Mouse (Mus musculus): Measurements from ENCODE around the gene Kcmf1. TPM values are rescaled to one million over a fixed set of nuclear protein-coding genes. Genes with fewer than 3 reads are reported as not detected.

Kcmf1 gene
- polyA plus RNA-seq, 1 experiment = 110 TPM

- H3K4me3 ChIP-seq = no peak overlapping the region
- H3K27me3 ChIP-seq (ENCODE audit: control insufficient read depth, insufficient read depth, insufficient read length) = no peaks in the 10 kb centered on the region
- H3ac ChIP-seq (ENCODE audit: control insufficient read depth, insufficient read length) = no peak overlapping the region
- H3K36me3 ChIP-seq (ENCODE audit: control insufficient read depth, insufficient read depth) = no peaks in the 10 kb centered on the region
- peak overlapping the region; percentile 32 for H3K4me2 ChIP-seq (ENCODE audit: low read depth)
- TF ChIP-seq MYOD1 (IDR thresholded peaks at IDR 0.05; ENCODE audit: control insufficient read depth in 1 of 3, insufficient read length in 2 of 3, low read depth in 2 of 3) (peak in 2 of 3 experiments; percentile 86 to 94), CEBPB (IDR thresholded peaks at IDR 0.05; ENCODE audit: insufficient read depth, poor library complexity, severe bottlenecking) (no peak), TCF12 (IDR thresholded peaks at IDR 0.05; ENCODE audit: insufficient read depth, poor library complexity, severe bottlenecking) (peak; percentile 47), TCF3 (IDR thresholded peaks at IDR 0.05; ENCODE audit: insufficient read length, low read depth) (peak; percentile 16), MYOG (IDR thresholded peaks at IDR 0.05; ENCODE audit: control insufficient read depth in 1 of 3, insufficient read depth in 1 of 3, insufficient read length in 2 of 3, low read depth in 2 of 3) (peak; percentile 31 to 97 (median 97)), REST (IDR thresholded peaks at IDR 0.05; ENCODE audit: insufficient read depth, insufficient read length) (no peak)
- no peaks in the 10 kb centered on the region for H3K79me2 ChIP-seq (ENCODE audit: control insufficient read depth, insufficient read depth)
Observed at GRCm38 (mm10) chr6:72810248-72810647, 89.5 kb downstream of the Kcmf1 start.

- TF ChIP-seq POLR2AphosphoS2 (IDR thresholded peaks at IDR 0.05; ENCODE audit: insufficient read length, low read depth) = no peak
- TF ChIP-seq USF1 (IDR thresholded peaks at IDR 0.05; ENCODE audit: low read depth) = peak; percentile 53
- TF ChIP-seq MYOD1 (IDR thresholded peaks at IDR 0.05; ENCODE audit: control insufficient read depth in 1 of 3, insufficient read length in 2 of 3, low read depth in 2 of 3) = peak in 1 of 3 experiments; percentile 33
- TF ChIP-seq MYOG (IDR thresholded peaks at IDR 0.05; ENCODE audit: control insufficient read depth in 1 of 3, insufficient read depth in 1 of 3, insufficient read length in 2 of 3, low read depth in 2 of 3) = peak in 1 of 3 experiments; percentile 41
- TF ChIP-seq SRF (IDR thresholded peaks at IDR 0.05; ENCODE audit: control insufficient read depth, insufficient read length, low read depth) = no peak
- H3K79me2 ChIP-seq (ENCODE audit: control insufficient read depth, insufficient read depth) = no peaks in the 10 kb centered on the region
- H3K36me3 ChIP-seq (ENCODE audit: control insufficient read depth, insufficient read depth) = no peaks in the 10 kb centered on the region
- H3K4me2 ChIP-seq (ENCODE audit: low read depth) = peak overlapping the region; percentile 32
- no peak overlapping the region for H3K4me3 ChIP-seq
- H3K27me3 ChIP-seq (ENCODE audit: control insufficient read depth, insufficient read depth, insufficient read length) = no peaks in the 10 kb centered on the region
- no peak overlapping the region for H3ac ChIP-seq (ENCODE audit: control insufficient read depth, insufficient read length)
Observed at GRCm38 (mm10) chr6:72809522-72810149, 90.1 kb downstream of the Kcmf1 start.

GRCm38 (mm10) chr6:72808342-72808741 is 91.4 kb downstream of the Kcmf1 start:
- TF ChIP-seq CEBPB (IDR thresholded peaks at IDR 0.05; ENCODE audit: insufficient read depth, poor library complexity, severe bottlenecking) (no peak), TCF3 (IDR thresholded peaks at IDR 0.05; ENCODE audit: insufficient read length, low read depth) (no peak), MAX (IDR thresholded peaks at IDR 0.05; ENCODE audit: low read depth) (no peak), USF1 (IDR thresholded peaks at IDR 0.05; ENCODE audit: low read depth) (no peak), REST (IDR thresholded peaks at IDR 0.05; ENCODE audit: insufficient read depth, insufficient read length) (no peak), MYOG (IDR thresholded peaks at IDR 0.05; ENCODE audit: control insufficient read depth in 1 of 3, insufficient read depth in 1 of 3, insufficient read length in 2 of 3, low read depth in 2 of 3) (no peak)

DNA sequence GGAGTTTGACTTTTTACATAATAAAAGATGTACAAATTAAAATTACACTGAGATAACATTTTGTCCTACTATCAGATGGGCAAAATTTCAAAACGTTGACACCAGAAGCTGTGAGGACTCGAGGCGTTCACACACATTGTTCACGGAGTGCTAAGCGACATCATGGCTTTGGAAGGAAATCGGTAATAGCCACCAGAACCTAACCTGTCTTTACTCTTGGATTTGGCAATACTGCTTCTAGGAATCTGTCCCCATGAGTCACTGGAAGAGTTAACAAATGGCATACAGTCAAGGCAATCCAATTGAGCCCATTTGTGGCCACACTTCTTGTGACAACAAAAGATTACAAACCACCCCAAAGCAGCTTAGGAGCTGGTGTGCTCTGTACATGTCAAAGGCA is 96.1 kb downstream of the Kcmf1 start:
- TF ChIP-seq CEBPB (IDR thresholded peaks at IDR 0.05; ENCODE audit: insufficient read depth, poor library complexity, severe bottlenecking) = no peak
- no peak for TF ChIP-seq POLR2A (IDR thresholded peaks at IDR 0.05; ENCODE audit: insufficient read length, low read depth)
- no peak for TF ChIP-seq MYOD1 (IDR thresholded peaks at IDR 0.05; ENCODE audit: control insufficient read depth in 1 of 3, insufficient read length in 2 of 3, low read depth in 2 of 3)
- TF ChIP-seq POLR2AphosphoS2 (IDR thresholded peaks at IDR 0.05; ENCODE audit: insufficient read length, low read depth) = no peak
- no peak for TF ChIP-seq TCF12 (IDR thresholded peaks at IDR 0.05; ENCODE audit: insufficient read depth, poor library complexity, severe bottlenecking)
- TF ChIP-seq REST (IDR thresholded peaks at IDR 0.05; ENCODE audit: insufficient read depth, insufficient read length) = no peak
- no peak for TF ChIP-seq SRF (IDR thresholded peaks at IDR 0.05; ENCODE audit: control insufficient read depth, insufficient read length, low read depth)
- TF ChIP-seq E2F4 (IDR thresholded peaks at IDR 0.05; ENCODE audit: insufficient read depth) = no peak
- no peak for TF ChIP-seq MYOG (IDR thresholded peaks at IDR 0.05; ENCODE audit: control insufficient read depth in 1 of 3, insufficient read depth in 1 of 3, insufficient read length in 2 of 3, low read depth in 2 of 3)
- TF ChIP-seq TCF3 (IDR thresholded peaks at IDR 0.05; ENCODE audit: insufficient read length, low read depth) = no peak
- TF ChIP-seq USF1 (IDR thresholded peaks at IDR 0.05; ENCODE audit: low read depth) = no peak
- TF ChIP-seq MAX (IDR thresholded peaks at IDR 0.05; ENCODE audit: low read depth) = no peak
- Histone ChIP-seq H3K36me3 (ENCODE audit: control insufficient read depth, insufficient read depth) (no peaks in the 10 kb centered on the region), H3K4me2 (ENCODE audit: low read depth) (no peak overlapping the region), H3ac (ENCODE audit: control insufficient read depth, insufficient read length) (no peak overlapping the region), H3K27me3 (ENCODE audit: control insufficient read depth, insufficient read depth, insufficient read length) (no peaks in the 10 kb centered on the region), H3K79me2 (ENCODE audit: control insufficient read depth, insufficient read depth) (no peaks in the 10 kb centered on the region), H3K4me3 (no peak overlapping the region)

More at GRCm38 (mm10) chr6:72808342-72808741, 91.4 kb downstream of the Kcmf1 start:
- Histone ChIP-seq H3K27me3 (ENCODE audit: control insufficient read depth, insufficient read depth, insufficient read length) (no peaks in the 10 kb centered on the region), H3K4me3 (no peak overlapping the region), H3K36me3 (ENCODE audit: control insufficient read depth, insufficient read depth) (no peaks in the 10 kb centered on the region), H3ac (ENCODE audit: control insufficient read depth, insufficient read length) (no peak overlapping the region), H3K4me2 (ENCODE audit: low read depth) (no peak overlapping the region), H3K79me2 (ENCODE audit: control insufficient read depth, insufficient read depth) (no peaks in the 10 kb centered on the region)

DNA sequence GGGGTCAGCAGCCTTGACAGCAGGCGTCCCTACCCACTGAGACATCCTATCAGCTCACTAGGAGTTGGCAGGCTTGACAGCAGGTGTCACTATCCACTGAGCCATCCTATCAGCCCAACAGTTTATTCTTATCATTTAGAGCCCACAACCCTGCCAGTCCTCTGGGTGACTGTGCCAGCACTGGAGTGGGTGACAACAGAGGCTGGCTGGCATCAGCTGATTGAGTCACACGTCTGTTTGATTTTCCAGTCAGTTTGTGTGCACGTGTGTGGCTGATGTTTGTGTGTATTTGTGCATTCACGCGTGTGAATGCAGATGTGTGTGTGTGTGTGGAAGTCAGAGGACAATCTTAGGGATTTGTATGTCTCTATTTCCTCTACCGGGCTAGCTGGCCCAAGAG is 97.7 kb downstream of the Kcmf1 start:
- TF ChIP-seq MAX (IDR thresholded peaks at IDR 0.05; ENCODE audit: low read depth) (no peak), POLR2AphosphoS2 (IDR thresholded peaks at IDR 0.05; ENCODE audit: insufficient read length, low read depth) (no peak), MYOG (IDR thresholded peaks at IDR 0.05; ENCODE audit: control insufficient read depth in 1 of 3, insufficient read depth in 1 of 3, insufficient read length in 2 of 3, low read depth in 2 of 3) (no peak), CEBPB (IDR thresholded peaks at IDR 0.05; ENCODE audit: insufficient read depth, poor library complexity, severe bottlenecking) (no peak), SRF (IDR thresholded peaks at IDR 0.05; ENCODE audit: control insufficient read depth, insufficient read length, low read depth) (no peak), USF1 (IDR thresholded peaks at IDR 0.05; ENCODE audit: low read depth) (no peak), REST (IDR thresholded peaks at IDR 0.05; ENCODE audit: insufficient read depth, insufficient read length) (no peak), POLR2A (IDR thresholded peaks at IDR 0.05; ENCODE audit: insufficient read length, low read depth) (no peak), E2F4 (IDR thresholded peaks at IDR 0.05; ENCODE audit: insufficient read depth) (no peak), MYOD1 (IDR thresholded peaks at IDR 0.05; ENCODE audit: control insufficient read depth in 1 of 3, insufficient read length in 2 of 3, low read depth in 2 of 3) (no peak), TCF3 (IDR thresholded peaks at IDR 0.05; ENCODE audit: insufficient read length, low read depth) (no peak), TCF12 (IDR thresholded peaks at IDR 0.05; ENCODE audit: insufficient read depth, poor library complexity, severe bottlenecking) (no peak)
- Histone ChIP-seq H3ac (ENCODE audit: control insufficient read depth, insufficient read length) (no peak overlapping the region), H3K36me3 (ENCODE audit: control insufficient read depth, insufficient read depth) (no peaks in the 10 kb centered on the region), H3K4me3 (no peak overlapping the region), H3K4me2 (ENCODE audit: low read depth) (no peak overlapping the region), H3K27me3 (ENCODE audit: control insufficient read depth, insufficient read depth, insufficient read length) (no peaks in the 10 kb centered on the region), H3K79me2 (ENCODE audit: control insufficient read depth, insufficient read depth) (no peaks in the 10 kb centered on the region)
